Mouse (Mus musculus): ENCODE results near the gene Olfr1255. TPM values are rescaled to one million over a fixed set of nuclear protein-coding genes. Genes with fewer than 3 reads are reported as not detected.

Gene Olfr1255
- total RNA-seq (2014; fragmentation: Nextera tagmentation) (not detected in 2 replicates), total RNA-seq (2017) (not detected in 2 replicates)

DNA sequence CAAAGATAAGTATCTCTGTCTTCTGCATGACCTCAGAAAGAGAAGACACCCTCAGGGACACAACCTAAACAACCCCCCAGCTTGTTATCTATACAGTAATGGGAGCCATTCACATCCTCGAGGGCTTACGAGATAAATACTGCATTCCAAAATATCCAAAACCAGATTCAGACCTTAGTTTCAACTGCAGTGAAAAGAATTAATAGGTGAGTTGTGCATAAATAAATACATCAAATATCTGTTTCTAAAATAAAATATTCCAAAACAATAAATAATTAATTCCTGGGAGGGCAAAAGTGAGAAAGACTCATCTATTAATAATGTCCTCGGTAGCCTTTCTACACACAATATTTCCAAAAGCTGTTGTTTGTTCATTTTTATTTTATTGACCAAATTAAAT lies at the start of gene Olfr1255:
Olfr1255 (plus strand) TSS at position 301 of the 400 bp plus-strand sequence.
- ATAC-seq (replicated peaks; ENCODE audit: poor library complexity, severe bottlenecking) = no peak

GRCm38 (mm10) chr2:89793519-89793918 lies 18.3 kb upstream of the Olfr1255 start, which contains the start of gene Olfr1254:
Gene Olfr1254 (minus strand): TSS chr2:89793619.
- ATAC-seq (replicated peaks; ENCODE audit: poor library complexity, severe bottlenecking) = no peak

DNA sequence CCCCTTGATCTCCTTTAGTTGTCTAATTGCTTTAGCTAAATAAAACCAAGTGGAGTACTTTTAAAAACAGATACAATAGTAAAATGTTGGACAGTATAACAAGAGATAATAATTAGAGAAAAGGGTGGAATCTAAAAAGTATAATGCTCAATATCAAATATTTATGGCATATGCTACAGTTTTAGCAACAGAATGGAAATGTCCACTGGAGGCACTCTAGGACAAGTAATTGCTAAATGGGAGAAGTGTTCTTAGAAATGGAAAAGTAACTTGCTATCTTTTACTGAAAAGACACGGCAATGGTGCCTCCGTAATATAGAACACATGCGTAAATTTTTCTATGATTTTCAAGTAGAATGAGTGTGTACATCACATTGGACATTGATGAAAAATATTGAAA lies 12.3 kb upstream of the Olfr1255 start:
- ATAC-seq (replicated peaks; ENCODE audit: poor library complexity, severe bottlenecking) = no peak

GRCm38 (mm10) chr2:89810751-89811150 lies 1.1 kb upstream of the Olfr1255 start:
- 0 out of 2 replicates have a peak, but pooled peaks have one; percentile 12 for ATAC-seq (replicated peaks; ENCODE audit: poor library complexity, severe bottlenecking)

- ATAC-seq (replicated peaks; ENCODE audit: poor library complexity, severe bottlenecking) = no peak
These were observed 8.4 kb downstream of the Olfr1255 start for GRCm38 (mm10) chr2:89820216-89820615.

DNA sequence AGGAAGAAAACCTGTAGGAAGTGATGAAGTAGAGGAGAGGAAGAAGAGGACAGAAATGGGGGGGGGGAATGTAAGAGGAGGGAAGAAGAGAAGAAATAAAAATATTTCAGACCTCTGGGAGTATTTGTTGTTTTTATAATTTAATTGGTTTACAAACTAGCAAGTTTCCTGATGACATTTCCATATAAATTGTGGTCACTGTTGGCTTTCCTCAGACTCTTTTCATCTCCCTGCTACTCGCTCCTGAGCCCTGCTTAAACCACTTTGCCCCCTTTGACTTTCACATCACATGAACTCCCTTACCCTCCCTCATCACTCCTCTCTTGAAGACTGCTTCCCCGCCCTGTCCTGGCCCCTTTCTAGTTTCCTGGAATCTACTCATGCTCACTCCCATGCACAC lies 29.6 kb downstream of the Olfr1255 start, which contains the start of gene Olfr1256:
Olfr1256 (minus strand) TSS at position 101 of the 400 bp plus-strand sequence.
- no peak for ATAC-seq (replicated peaks; ENCODE audit: poor library complexity, severe bottlenecking)

GRCm38 (mm10) chr2:89848105-89848504 lies 36.3 kb downstream of the Olfr1255 start, which contains the start of gene Olfr48:
Gene Olfr48 (minus strand): TSS chr2:89848205.
- ATAC-seq (replicated peaks; ENCODE audit: poor library complexity, severe bottlenecking) = no peak

GRCm38 (mm10) chr2:89849230-89849629 lies 37.4 kb downstream of the Olfr1255 start:
- ATAC-seq (replicated peaks; ENCODE audit: poor library complexity, severe bottlenecking) = no peak

Other genes starting within 250 kb of the Olfr1255 start
- not detected in 2 replicates for gene Olfr1245, start 233.6 kb upstream of the Olfr1255 start, total RNA-seq (2014; fragmentation: Nextera tagmentation)
- not detected in 2 replicates for gene Olfr1245, start 233.6 kb upstream of the Olfr1255 start, total RNA-seq (2017)
- gene Olfr1246, start 218.9 kb upstream of the Olfr1255 start, total RNA-seq (2014; fragmentation: Nextera tagmentation) = not detected in 2 replicates
- gene Olfr1246, start 218.9 kb upstream of the Olfr1255 start, total RNA-seq (2017) = not detected in 2 replicates
- not detected in 2 replicates for gene Olfr1247, start 197.9 kb upstream of the Olfr1255 start, total RNA-seq (2014; fragmentation: Nextera tagmentation)
- not detected in 2 replicates for gene Olfr1247, start 197.9 kb upstream of the Olfr1255 start, total RNA-seq (2017)
- not detected in 2 replicates for gene Olfr1248, start 193.8 kb upstream of the Olfr1255 start, total RNA-seq (2014; fragmentation: Nextera tagmentation)
- gene Olfr1248, start 193.8 kb upstream of the Olfr1255 start, total RNA-seq (2017) = not detected in 2 replicates
- not detected in 2 replicates for gene Olfr1249, start 177.1 kb upstream of the Olfr1255 start, total RNA-seq (2014; fragmentation: Nextera tagmentation)
- not detected in 2 replicates for gene Olfr1249, start 177.1 kb upstream of the Olfr1255 start, total RNA-seq (2017)
- not detected in 2 replicates for gene Olfr1250, start 150.6 kb upstream of the Olfr1255 start, total RNA-seq (2014; fragmentation: Nextera tagmentation)
- not detected in 2 replicates for gene Olfr1250, start 150.6 kb upstream of the Olfr1255 start, total RNA-seq (2017)
- not detected in 2 replicates for gene Olfr1251, start 140.1 kb upstream of the Olfr1255 start, total RNA-seq (2014; fragmentation: Nextera tagmentation)
- not detected in 2 replicates for gene Olfr1251, start 140.1 kb upstream of the Olfr1255 start, total RNA-seq (2017)
- gene Olfr1252, start 87.0 kb upstream of the Olfr1255 start, total RNA-seq (2014; fragmentation: Nextera tagmentation) = not detected in 2 replicates
- gene Olfr1252, start 87.0 kb upstream of the Olfr1255 start, total RNA-seq (2017) = not detected in 2 replicates
- gene Olfr1253, start 55.0 kb upstream of the Olfr1255 start, total RNA-seq (2014; fragmentation: Nextera tagmentation) = not detected in 2 replicates
- not detected in 2 replicates for gene Olfr1253, start 55.0 kb upstream of the Olfr1255 start, total RNA-seq (2017)
- not detected in 2 replicates for gene Olfr1254, start 18.4 kb upstream of the Olfr1255 start, total RNA-seq (2014; fragmentation: Nextera tagmentation)
- gene Olfr1254, start 18.4 kb upstream of the Olfr1255 start, total RNA-seq (2017) = not detected in 2 replicates
- gene Olfr1256, start 29.5 kb downstream of the Olfr1255 start, total RNA-seq (2014; fragmentation: Nextera tagmentation) = not detected in 2 replicates
- gene Olfr1256, start 29.5 kb downstream of the Olfr1255 start, total RNA-seq (2017) = not detected in 2 replicates
- gene Olfr48, start 36.2 kb downstream of the Olfr1255 start, total RNA-seq (2014; fragmentation: Nextera tagmentation) = not detected in 2 replicates
- not detected in 2 replicates for gene Olfr48, start 36.2 kb downstream of the Olfr1255 start, total RNA-seq (2017)
- gene Olfr1257, start 66.4 kb downstream of the Olfr1255 start, total RNA-seq (2014; fragmentation: Nextera tagmentation) = not detected in 2 replicates
- gene Olfr1257, start 66.4 kb downstream of the Olfr1255 start, total RNA-seq (2017) = not detected in 2 replicates
- gene Olfr1258, start 115.3 kb downstream of the Olfr1255 start, total RNA-seq (2014; fragmentation: Nextera tagmentation) = not detected in 2 replicates
- not detected in 2 replicates for gene Olfr1258, start 115.3 kb downstream of the Olfr1255 start, total RNA-seq (2017)
- not detected in 2 replicates for gene Olfr1259, start 136.6 kb downstream of the Olfr1255 start, total RNA-seq (2014; fragmentation: Nextera tagmentation)
- not detected in 2 replicates for gene Olfr1259, start 136.6 kb downstream of the Olfr1255 start, total RNA-seq (2017)
- gene Olfr1260, start 162.3 kb downstream of the Olfr1255 start, total RNA-seq (2014; fragmentation: Nextera tagmentation) = not detected in 2 replicates
- not detected in 2 replicates for gene Olfr1260, start 162.3 kb downstream of the Olfr1255 start, total RNA-seq (2017)
- not detected in 2 replicates for gene Olfr1261, start 179.2 kb downstream of the Olfr1255 start, total RNA-seq (2014; fragmentation: Nextera tagmentation)
- not detected in 2 replicates for gene Olfr1261, start 179.2 kb downstream of the Olfr1255 start, total RNA-seq (2017)
- not detected in 2 replicates for gene Olfr1262, start 188.1 kb downstream of the Olfr1255 start, total RNA-seq (2014; fragmentation: Nextera tagmentation)
- gene Olfr1262, start 188.1 kb downstream of the Olfr1255 start, total RNA-seq (2017) = not detected in 2 replicates
- not detected in 2 replicates for gene Olfr1263, start 200.1 kb downstream of the Olfr1255 start, total RNA-seq (2014; fragmentation: Nextera tagmentation)
- not detected in 2 replicates for gene Olfr1263, start 200.1 kb downstream of the Olfr1255 start, total RNA-seq (2017)
- gene Olfr1264, start 213.5 kb downstream of the Olfr1255 start, total RNA-seq (2014; fragmentation: Nextera tagmentation) = not detected in 2 replicates
- not detected in 2 replicates for gene Olfr1264, start 213.5 kb downstream of the Olfr1255 start, total RNA-seq (2017)
- not detected in 2 replicates for gene Olfr1265, start 223.3 kb downstream of the Olfr1255 start, total RNA-seq (2014; fragmentation: Nextera tagmentation)
- gene Olfr1265, start 223.3 kb downstream of the Olfr1255 start, total RNA-seq (2017) = not detected in 2 replicates

All from granulocyte monocyte progenitor cell, adult 5-6 weeks (primary cell).